Mouse (Mus musculus): ENCODE measurements around the gene Clip4.
"Not testable (repeated sequence)": the region's sequence is repeated elsewhere in the genome, so short reads cannot be mapped to it uniquely, and the experiment has no call there.

Gene Clip4

GRCm38 (mm10) chr17:71768173-71768572 is at the start of gene Clip4:
Clip4 (plus strand) TSS chr17:71768473.
- not testable (repeated sequence) for DNase-seq (ENCODE audit: low spot score in 2 of 2)

- no peak for DNase-seq (ENCODE audit: low spot score in 2 of 2)
Observed at GRCm38 (mm10) chr17:71720434-71720833, 47.8 kb upstream of the Clip4 start.

DNA sequence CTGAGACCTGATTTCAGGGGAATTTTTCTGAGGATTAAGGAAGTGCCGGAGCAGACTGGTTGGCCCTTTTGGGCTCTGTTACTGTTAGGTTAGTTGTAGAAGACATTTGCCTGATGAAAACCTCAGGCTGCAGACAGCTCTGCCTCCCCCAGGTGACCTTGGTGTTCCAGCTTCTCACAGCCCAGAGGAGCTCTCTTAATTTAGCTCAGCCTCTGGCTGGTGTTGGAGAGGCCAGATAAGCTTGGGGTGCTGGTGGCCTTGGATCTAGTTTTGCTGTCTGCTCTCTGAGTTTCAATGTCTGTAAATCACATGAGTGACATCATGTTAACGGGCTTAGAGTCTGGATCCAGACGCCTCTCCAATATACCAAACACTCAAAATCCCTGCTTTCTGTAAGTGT is 47.3 kb upstream of the Clip4 start:
- DNase-seq (ENCODE audit: low spot score in 2 of 2): no peak

GRCm38 (mm10) chr17:71730655-71731054 is 37.6 kb upstream of the Clip4 start:
- no peak for DNase-seq (ENCODE audit: low spot score in 2 of 2)

GRCm38 (mm10) chr17:71736442-71736841 is 31.8 kb upstream of the Clip4 start:
- DNase-seq (ENCODE audit: low spot score in 2 of 2): no peak

GRCm38 (mm10) chr17:71742156-71742555 is 26.1 kb upstream of the Clip4 start:
- DNase-seq (ENCODE audit: low spot score in 2 of 2): no peak

GRCm38 (mm10) chr17:71742935-71743334 is 25.3 kb upstream of the Clip4 start:
- no peak for DNase-seq (ENCODE audit: low spot score in 2 of 2)

DNA sequence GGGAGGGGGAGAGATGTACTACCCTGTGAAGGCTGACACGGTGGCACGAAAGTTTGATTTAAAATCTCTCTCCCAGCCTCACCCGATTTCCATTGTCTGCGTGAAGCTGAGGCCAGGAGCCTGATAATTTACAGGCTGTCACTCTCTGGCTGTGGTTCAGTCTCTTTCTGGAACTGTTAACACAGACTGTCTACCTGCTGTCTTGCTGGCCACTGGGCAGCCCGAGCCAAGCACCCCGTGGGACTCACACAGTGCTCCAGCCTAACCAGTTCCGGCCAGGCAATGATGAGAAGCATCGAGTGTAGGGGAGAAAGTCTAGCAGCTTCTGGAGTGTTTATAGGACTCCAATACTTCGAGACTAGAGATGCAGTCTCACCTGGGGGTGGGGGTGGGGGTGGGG is 22.2 kb upstream of the Clip4 start:
- DNase-seq (ENCODE audit: low spot score in 2 of 2): no peak

GRCm38 (mm10) chr17:71747561-71747960 is 20.7 kb upstream of the Clip4 start:
- no peak for DNase-seq (ENCODE audit: low spot score in 2 of 2)

- DNase-seq (ENCODE audit: low spot score in 2 of 2): no peak
Observed at GRCm38 (mm10) chr17:71749616-71750168, 18.6 kb upstream of the Clip4 start.

DNA sequence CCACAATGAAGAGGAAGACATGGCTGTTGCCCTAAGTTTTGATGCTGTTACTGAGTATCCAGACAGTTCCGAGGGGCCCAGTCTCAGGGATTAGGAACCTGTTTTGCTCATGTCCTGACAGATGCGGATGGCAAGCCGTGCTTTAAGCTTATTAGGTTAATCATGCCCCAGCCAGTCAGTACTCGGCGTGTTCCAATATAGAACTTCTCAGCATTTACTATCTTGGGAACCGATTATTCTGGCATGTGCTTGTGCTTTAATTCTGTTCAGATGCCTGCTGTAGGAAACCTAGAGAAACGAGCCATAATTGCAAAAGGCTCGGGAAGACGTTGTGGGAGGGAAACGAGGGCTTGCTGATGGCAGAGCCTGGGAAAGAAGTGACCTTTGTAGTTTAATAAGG is 15.4 kb upstream of the Clip4 start, which contains the start of gene Pcare:
Pcare (minus strand) TSS at position 64 of the 400 bp plus-strand sequence.
- DNase-seq (ENCODE audit: low spot score in 2 of 2): no peak

- DNase-seq (ENCODE audit: low spot score in 2 of 2): no peak
Observed at GRCm38 (mm10) chr17:71760536-71760935, 7.7 kb upstream of the Clip4 start.

- DNase-seq (ENCODE audit: low spot score in 2 of 2): no peak
Observed at GRCm38 (mm10) chr17:71769564-71769963, 1.3 kb downstream of the Clip4 start.

DNA sequence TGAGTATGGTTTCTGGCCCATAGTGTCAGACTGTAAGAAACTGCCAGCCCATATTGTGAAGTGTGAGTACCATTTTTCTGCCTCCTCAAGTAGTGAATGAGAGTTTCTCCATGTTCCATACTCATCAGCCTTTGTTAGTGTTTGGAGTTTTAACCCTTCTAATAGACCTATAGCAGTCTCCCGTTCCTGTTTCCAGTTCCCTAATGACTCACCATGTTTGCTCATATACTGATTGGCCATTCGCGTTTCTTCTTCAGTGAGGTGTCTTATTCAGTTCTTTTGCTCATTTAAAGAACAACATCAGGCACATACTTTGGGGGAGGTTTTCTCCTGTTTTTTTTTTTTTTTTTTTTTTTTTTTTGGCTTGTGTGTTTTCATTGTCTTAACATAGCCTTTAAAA is 2.4 kb downstream of the Clip4 start:
- no peak for DNase-seq (ENCODE audit: low spot score in 2 of 2)

GRCm38 (mm10) chr17:71774173-71774572 is 5.9 kb downstream of the Clip4 start:
- no peak for DNase-seq (ENCODE audit: low spot score in 2 of 2)

DNA sequence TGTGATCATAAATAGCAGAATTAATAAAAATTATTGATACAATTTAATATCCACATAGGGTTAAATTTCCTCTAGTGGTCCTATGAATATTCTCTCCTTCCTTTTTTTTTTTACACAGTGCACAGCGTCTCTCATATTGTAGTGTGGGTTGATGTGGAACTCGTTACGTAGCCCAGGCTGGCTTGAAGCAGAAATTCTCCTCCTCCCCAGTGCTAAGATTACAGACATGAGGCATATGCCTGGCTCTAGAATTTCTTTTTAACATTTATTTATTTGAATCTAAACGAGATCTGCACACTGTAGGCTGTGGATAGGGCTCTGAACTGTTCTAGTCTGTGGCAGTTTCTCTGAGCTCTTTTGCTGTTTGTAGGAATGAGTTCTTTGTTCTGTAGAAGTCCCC is 7.0 kb downstream of the Clip4 start:
- DNase-seq (ENCODE audit: low spot score in 2 of 2): no peak

GRCm38 (mm10) chr17:71778696-71779095 is 10.4 kb downstream of the Clip4 start:
- DNase-seq (ENCODE audit: low spot score in 2 of 2): no peak

- no peak for DNase-seq (ENCODE audit: low spot score in 2 of 2)
Observed at GRCm38 (mm10) chr17:71780490-71780889, 12.2 kb downstream of the Clip4 start.

DNA sequence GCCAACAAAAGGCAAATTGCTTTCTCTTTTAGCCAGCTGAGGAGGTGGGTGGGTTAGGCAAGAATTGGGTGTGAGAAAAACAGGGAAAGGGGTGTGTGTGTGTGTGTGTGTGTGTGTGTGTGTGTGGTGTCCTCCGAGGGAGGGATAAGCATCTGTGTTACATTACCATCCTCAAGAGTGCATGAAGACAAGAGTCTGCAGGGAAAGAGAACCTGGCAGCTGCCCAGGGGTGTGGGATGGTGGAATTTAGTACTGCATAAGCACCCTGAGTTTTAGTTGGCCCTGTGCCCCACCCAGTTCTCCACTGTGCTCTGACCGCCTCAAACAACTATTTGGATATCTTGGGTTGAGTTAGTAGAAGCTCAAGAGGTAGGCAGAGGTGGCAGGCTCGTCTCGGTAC is 12.7 kb downstream of the Clip4 start:
- peak in 1 of 2 experiments; percentile 4 for DNase-seq (ENCODE audit: low spot score in 2 of 2)

- no peak for DNase-seq (ENCODE audit: low spot score in 2 of 2)
Observed at GRCm38 (mm10) chr17:71782242-71782698, 14.0 kb downstream of the Clip4 start.

GRCm38 (mm10) chr17:71782699-71783365 is 14.6 kb downstream of the Clip4 start:
- no peak for DNase-seq (ENCODE audit: low spot score in 2 of 2)

DNA sequence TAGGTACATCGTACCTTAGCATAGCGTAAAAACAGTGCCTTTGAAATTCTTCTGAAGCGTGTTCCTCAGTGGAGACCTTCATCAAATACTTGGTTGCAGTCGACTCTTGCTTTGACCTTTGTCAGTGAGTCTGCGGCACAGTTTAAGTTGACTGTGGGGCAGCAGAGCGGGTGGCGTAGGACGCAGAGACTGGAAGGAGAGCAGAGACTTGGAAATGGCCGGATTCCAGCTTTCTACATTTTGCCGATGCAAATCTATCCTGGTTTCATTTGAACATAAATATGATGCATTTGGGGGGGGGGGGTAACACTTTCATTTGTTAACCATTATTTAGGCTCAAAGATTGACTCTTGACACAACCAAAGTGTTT is 15.1 kb downstream of the Clip4 start:
- DNase-seq (ENCODE audit: low spot score in 2 of 2): no peak

GRCm38 (mm10) chr17:71786456-71786855 is 18.2 kb downstream of the Clip4 start:
- no peak for DNase-seq (ENCODE audit: low spot score in 2 of 2)

GRCm38 (mm10) chr17:71791109-71791508 is 22.8 kb downstream of the Clip4 start:
- no peak for DNase-seq (ENCODE audit: low spot score in 2 of 2)

Data from urinary bladder, adult 18-20 months (tissue).